ENCODE assay signal across 10 mouse cellular contexts in the genomic region with DNA sequence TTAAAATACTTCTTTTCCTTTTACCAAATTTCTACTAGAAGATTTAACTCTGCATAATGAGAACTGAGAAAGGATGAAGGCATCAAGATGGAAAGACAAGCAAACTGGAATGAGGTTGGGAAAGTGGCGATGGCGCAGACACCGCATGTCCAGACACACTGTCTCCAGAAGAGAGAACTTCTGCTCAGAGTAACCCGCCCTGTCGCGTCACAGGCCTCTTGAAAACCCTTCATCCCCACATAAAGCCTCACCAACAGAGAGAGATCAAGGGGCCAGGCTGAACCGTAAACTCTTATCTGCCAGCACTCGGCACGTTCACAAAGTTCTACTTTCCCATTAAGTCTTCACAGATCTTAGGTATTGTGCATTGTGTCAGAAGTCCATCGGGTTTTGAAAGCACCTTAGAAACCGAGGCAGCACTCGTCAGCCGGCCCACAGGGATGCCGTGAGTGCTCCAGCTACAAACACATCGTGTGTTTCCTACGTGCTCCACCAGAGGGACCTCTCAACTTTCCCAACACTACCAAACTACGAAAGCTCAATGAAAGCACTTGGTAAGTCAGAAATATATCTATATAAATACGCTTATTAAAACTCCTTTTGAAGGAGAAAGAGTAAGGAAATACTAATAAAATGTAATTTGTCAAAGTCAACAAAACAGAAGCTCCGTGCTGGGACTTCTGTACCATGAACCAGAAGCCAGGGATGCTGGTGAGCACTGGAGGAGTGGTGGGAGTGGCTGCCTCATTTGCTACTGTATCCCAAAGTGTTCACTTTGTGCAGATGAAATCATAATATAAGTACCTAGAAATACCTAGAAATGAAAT. TPM values are rescaled to one million over a fixed set of nuclear protein-coding genes. Genes with fewer than 3 reads are reported as not detected.
DNase-seq lines count a peak whose midpoint lies in the region; ATAC-seq lines count a peak whose summit lies in the region.
"Had no signal": no experiment of that assay in that cellular context is flagged by ENCODE, and none has a peak within 500 bp of the region (broad histone marks: within the 10 kb centered on the region; RNA-seq: fewer than 3 reads in every experiment).

No protein-coding gene starts in this region.

- H3K4me3 ChIP-seq in neural tube, embryonic 11.5 days (ENCODE audit: low read depth, low read length), result no peak overlapping the region
- H3K4me3 ChIP-seq in neural tube, embryonic 15.5 days (replicated peaks), result no peak overlapping the region
- H3K4me3 ChIP-seq: embryonic facial prominence, embryonic 13.5 days; neural tube, embryonic 12.5 days had no signal

- peak; percentile 44 for DNase-seq in neural tube, embryonic 11.5 days (ENCODE audit: low spot score)
- DNase-seq in adrenal gland, adult 2 months, result peak; percentile 56
- peak; percentile 66 for DNase-seq in embryo, embryonic 11 days
- peak; percentile 57 to 70 for DNase-seq in heart, postnatal 10 days
- DNase-seq in layer of hippocampus, postnatal 14 days (ENCODE audit: low spot score in 2 of 2), result peak; percentile 26 to 62

- intact Hi-C loops in heart, postnatal 10 days (cut with DNase I), result loop anchor here (1.0 to 2.0 kb wide), 3 partner anchors 41 to 318 kb away; a partner anchor contains a TSS

- no peaks in the 10 kb centered on the region for H3K27me3 ChIP-seq in neural tube, embryonic 11.5 days (ENCODE audit: control insufficient read depth, insufficient read depth, low read length)
- no peaks in the 10 kb centered on the region for H3K27me3 ChIP-seq in neural tube, embryonic 15.5 days (replicated peaks)
- H3K27me3 ChIP-seq: embryonic facial prominence, embryonic 13.5 days; neural tube, embryonic 12.5 days had no signal

- no peak overlapping the region for H3K9ac ChIP-seq in neural tube, embryonic 11.5 days (ENCODE audit: low read length)
- H3K9ac ChIP-seq in neural tube, embryonic 15.5 days (replicated peaks), result no peak overlapping the region
- H3K9ac ChIP-seq: embryonic facial prominence, embryonic 13.5 days; neural tube, embryonic 12.5 days had no signal

- 64% methylated on average over 19 of the region's 19 CpGs for WGBS in neural tube, embryonic 11.5 days
- WGBS in neural tube, embryonic 15.5 days, result 55% methylated on average over 19 of the region's 19 CpGs

- no peaks in the 10 kb centered on the region for H3K4me1 ChIP-seq in neural tube, embryonic 11.5 days (ENCODE audit: control insufficient read depth, insufficient read depth, low read length)
- H3K4me1 ChIP-seq in neural tube, embryonic 15.5 days, result no peaks in the 10 kb centered on the region; the same call in 1 of the 2 replicates
- H3K4me1 ChIP-seq: embryonic facial prominence, embryonic 13.5 days; neural tube, embryonic 12.5 days had no signal

- no peaks in the 10 kb centered on the region for H3K36me3 ChIP-seq in neural tube, embryonic 11.5 days (ENCODE audit: control insufficient read depth, insufficient read depth, low read length)
- no peaks in the 10 kb centered on the region for H3K36me3 ChIP-seq in neural tube, embryonic 15.5 days
- H3K36me3 ChIP-seq: neural tube, embryonic 12.5 days had no signal

- H3K4me2 ChIP-seq in neural tube, embryonic 11.5 days (ENCODE audit: low read depth), result no peak overlapping the region
- H3K4me2 ChIP-seq in neural tube, embryonic 15.5 days, result no peak overlapping the region
- H3K4me2 ChIP-seq: embryonic facial prominence, embryonic 13.5 days; neural tube, embryonic 12.5 days had no signal

- ATAC-seq in neural tube, embryonic 11.5 days (ENCODE audit: insufficient read depth, low FRiP score, low TSS enrichment), result no peak
- no peak for ATAC-seq in neural tube, embryonic 15.5 days (ENCODE audit: low FRiP score)
- peak; percentile 98 for ATAC-seq in megakaryocyte progenitor cell, adult 5-6 weeks (replicated peaks; ENCODE audit: poor library complexity)
- ATAC-seq in monocyte, adult 5-6 weeks (replicated peaks; ENCODE audit: insufficient number of reproducible peaks, low FRiP score, low TSS enrichment, poor library complexity, severe bottlenecking), result no peak

- no peak overlapping the region for H3K27ac ChIP-seq in neural tube, embryonic 11.5 days (ENCODE audit: low read depth, low read length)
- H3K27ac ChIP-seq in neural tube, embryonic 15.5 days (replicated peaks), result no peak overlapping the region
- H3K27ac ChIP-seq: embryonic facial prominence, embryonic 13.5 days; neural tube, embryonic 12.5 days had no signal

- no peaks in the 10 kb centered on the region for H3K9me3 ChIP-seq in neural tube, embryonic 11.5 days (ENCODE audit: control insufficient read depth, low read length)
- no peaks in the 10 kb centered on the region for H3K9me3 ChIP-seq in neural tube, embryonic 15.5 days (replicated peaks)
- H3K9me3 ChIP-seq: embryonic facial prominence, embryonic 13.5 days; neural tube, embryonic 12.5 days had no signal

RNA-seq across cellular contexts. Expression of a gene that starts 39.4 kb away (rescaled TPM):
- 5.1 and 5.2 TPM in 2 replicates for polyA plus RNA-seq in neural tube, embryonic 11.5 days (2014; fragmentation: Nextera tagmentation; extraction: Ambion mirVana)
- 1.2 and 4.1 TPM in 2 replicates for polyA plus RNA-seq in neural tube, embryonic 15.5 days (2015; fragmentation: Nextera tagmentation; extraction: Ambion mirVana)
- 10 to 100 TPM; 37.9 to 71.3 TPM for total RNA-seq in adrenal gland, adult 2 months (2021)
- polyA plus RNA-seq in adrenal gland, adult 2 months (2012; rRNA removed), result 38.5 and 39.2 TPM in 2 replicates
- 100 to 1,000 TPM; 131 to 148 TPM for total RNA-seq in heart, postnatal 10 days (2021)
- total RNA-seq in layer of hippocampus, postnatal 14 days (2021), result 1 to 10 TPM; 4.6 to 5.9 TPM
- 0.51 and 1.0 TPM in 2 replicates for total RNA-seq in megakaryocyte progenitor cell, adult 5-6 weeks (2015)
- total RNA-seq in megakaryocyte progenitor cell, adult 5-6 weeks (2017), result 1.0 and 1.3 TPM in 2 replicates
- 0.10 TPM in 1 of 3 replicates, not detected in the others for total RNA-seq in monocyte, adult 5-6 weeks (2017)

RNA-seq across cellular contexts. Expression of a gene that starts 40.8 kb away (rescaled TPM):
- polyA plus RNA-seq in neural tube, embryonic 11.5 days (2014; fragmentation: Nextera tagmentation; extraction: Ambion mirVana), result 4.1 and 5.2 TPM in 2 replicates
- 3.1 and 3.2 TPM in 2 replicates for polyA plus RNA-seq in neural tube, embryonic 15.5 days (2015; fragmentation: Nextera tagmentation; extraction: Ambion mirVana)
- total RNA-seq in adrenal gland, adult 2 months (2021), result 10 to 100 TPM; 22.4 to 22.8 TPM
- polyA plus RNA-seq in adrenal gland, adult 2 months (2012; rRNA removed), result 8.0 and 8.3 TPM in 2 replicates
- total RNA-seq in heart, postnatal 10 days (2021), result 10 to 100 TPM; 15.1 to 16.5 TPM
- 10 to 100 TPM; 31.7 to 33.6 TPM for total RNA-seq in layer of hippocampus, postnatal 14 days (2021)
- total RNA-seq in megakaryocyte progenitor cell, adult 5-6 weeks (2015), result 10.7 and 13.5 TPM in 2 replicates
- total RNA-seq in megakaryocyte progenitor cell, adult 5-6 weeks (2017), result 12.9 and 13.7 TPM in 2 replicates
- 23.5 to 32.1 TPM (median 26.5 TPM) in 3 replicates for total RNA-seq in monocyte, adult 5-6 weeks (2017)

Comparison
In these comparisons a context has a peak if more than half of its experiments do, and no peak if none do; other contexts are left out.
1. RNA of a gene that starts 39.4 kb away (total RNA-seq): 131 to 148 TPM in heart, postnatal 10 days and 37.9 to 71.3 TPM in adrenal gland, adult 2 months; 4.6 to 5.9 TPM in layer of hippocampus, postnatal 14 days, 0.51 to 1.3 TPM in megakaryocyte progenitor cell, adult 5-6 weeks and 0.10 TPM in monocyte, adult 5-6 weeks; every median in the first group is over 4 times any median in the second.
2. Peak in every context shown above with its lines, with median percentiles within 50 percentile points of each other: DNase-seq.